51 mouse cellular contexts compared by ENCODE assay signal in the genomic region with DNA sequence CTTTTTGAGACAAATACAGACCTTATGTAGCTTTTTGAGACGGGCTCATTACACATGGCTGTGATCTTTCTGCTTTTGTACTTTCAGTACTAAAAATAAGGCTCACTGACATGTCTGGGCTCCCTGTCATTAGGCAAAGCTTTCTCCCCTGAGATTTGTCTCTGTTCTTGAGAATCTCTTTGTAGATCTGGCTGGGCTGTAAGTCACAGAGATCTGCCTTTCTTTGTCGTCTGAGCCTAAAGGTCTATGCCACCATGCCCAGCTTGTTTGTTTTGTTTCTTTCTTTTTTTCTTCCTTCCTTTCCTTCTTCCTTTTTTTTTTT. TPM values are rescaled to one million over a fixed set of nuclear protein-coding genes. Genes with fewer than 3 reads are reported as not detected.
"Had no signal": no experiment of that assay in that cellular context is flagged by ENCODE, and none has a peak within 500 bp of the region (broad histone marks: within the 10 kb centered on the region; RNA-seq: fewer than 3 reads in every experiment).

No protein-coding gene starts in this region.

- H3K9ac ChIP-seq: heart, embryonic 12.5 days; heart, embryonic 13.5 days; heart, embryonic 15.5 days; hindbrain, embryonic 12.5 days; hindbrain, embryonic 13.5 days; hindbrain, embryonic 14.5 days; hindbrain, embryonic 15.5 days; intestine, embryonic 15.5 days; kidney, embryonic 15.5 days had no signal

- ATAC-seq: hindbrain, embryonic 16.5 days; hindbrain, postnatal 0 days; inflammation-experienced regulatory T-cells, adult 6 months; intestine, embryonic 15.5 days; intestine, embryonic 16.5 days; intestine, postnatal 0 days had no signal

- H3K27ac ChIP-seq: heart, embryonic 10.5 days; heart, embryonic 13.5 days; heart, embryonic 15.5 days; hindbrain, embryonic 12.5 days; hindbrain, embryonic 13.5 days; hindbrain, embryonic 14.5 days; hindbrain, embryonic 15.5 days; hindbrain, postnatal 0 days; intestine, embryonic 15.5 days; kidney, embryonic 15.5 days; kidney, postnatal 0 days; layer of hippocampus, adult 2 months; left cerebral cortex, adult 2 months had no signal

- H3K27me3 ChIP-seq: heart, embryonic 12.5 days; heart, embryonic 13.5 days; heart, embryonic 15.5 days; hindbrain, embryonic 12.5 days; hindbrain, embryonic 13.5 days; hindbrain, embryonic 15.5 days; intestine, embryonic 15.5 days; kidney, embryonic 15.5 days had no signal

- DNase-seq: heart, postnatal 10 days; heart, postnatal 36 days; heart, postnatal 4 days; kidney, adult 11 months; kidney, adult 18-20 months; kidney, adult 2 months; kidney, adult 8-10 months; kidney, adult 9 months; kidney, postnatal 10 days; kidney, postnatal 14 days; kidney, postnatal 25 days; kidney, postnatal 36 days; kidney, postnatal 4 days; layer of hippocampus, adult 9-11 months; layer of hippocampus, postnatal 36 days had no signal

- H3K4me2 ChIP-seq: heart, embryonic 11.5 days; heart, embryonic 12.5 days; heart, embryonic 13.5 days; heart, embryonic 15.5 days; hindbrain, embryonic 12.5 days; hindbrain, embryonic 13.5 days; hindbrain, embryonic 14.5 days; hindbrain, embryonic 15.5 days; intestine, embryonic 15.5 days; kidney, embryonic 15.5 days had no signal

- H3K36me3 ChIP-seq: heart, embryonic 10.5 days; heart, embryonic 12.5 days; heart, embryonic 13.5 days; hindbrain, embryonic 12.5 days; hindbrain, embryonic 13.5 days; hindbrain, embryonic 15.5 days; intestine, embryonic 15.5 days; kidney, embryonic 15.5 days had no signal

- H3K4me3 ChIP-seq: heart, embryonic 10.5 days; heart, embryonic 12.5 days; heart, embryonic 13.5 days; heart, embryonic 15.5 days; hindbrain, embryonic 12.5 days; hindbrain, embryonic 13.5 days; hindbrain, embryonic 15.5 days; intestine, embryonic 15.5 days; kidney, embryonic 15.5 days; layer of hippocampus, adult 2 months; left cerebral cortex, adult 2 months had no signal

- H3K9me3 ChIP-seq: heart, embryonic 10.5 days; heart, embryonic 12.5 days; heart, embryonic 13.5 days; heart, embryonic 15.5 days; hindbrain, embryonic 12.5 days; hindbrain, embryonic 13.5 days; hindbrain, embryonic 15.5 days; intestine, embryonic 15.5 days; kidney, embryonic 15.5 days had no signal

- H3K4me1 ChIP-seq: heart, embryonic 10.5 days; heart, embryonic 12.5 days; hindbrain, embryonic 12.5 days; hindbrain, embryonic 13.5 days; hindbrain, embryonic 15.5 days; intestine, embryonic 15.5 days; kidney, embryonic 15.5 days had no signal

RNA-seq across cellular contexts. Expression of gene Tdgf1, which starts 19.9 kb away (rescaled TPM):
- total RNA-seq: heart, postnatal 10 days; heart, postnatal 25 days; heart, postnatal 36 days; heart, postnatal 4 days; hematopoietic stem cell, adult 5-6 weeks; hindbrain, postnatal 0 days; layer of hippocampus, postnatal 10 days had no signal
- polyA plus RNA-seq: heart, embryonic 11.5 days; heart, embryonic 12.5 days; heart, embryonic 13.5 days; heart, embryonic 14.5 days; heart, embryonic 15.5 days; heart, embryonic 16.5 days; heart, postnatal 0 days; hindbrain, embryonic 11.5 days; hindbrain, embryonic 12.5 days; intestine, embryonic 14.5 days; intestine, embryonic 15.5 days; intestine, embryonic 16.5 days; intestine, postnatal 0 days; kidney, adult 2 months; kidney, embryonic 14.5 days; kidney, embryonic 15.5 days; kidney, embryonic 16.5 days; kidney, postnatal 0 days; large intestine, adult 2 months had no signal

RNA-seq across cellular contexts. Expression of gene Rtp3, which starts 24.5 kb away (rescaled TPM):
- total RNA-seq: hematopoietic stem cell, adult 5-6 weeks had no signal
- polyA plus RNA-seq: heart, embryonic 14.5 days; hindbrain, embryonic 11.5 days; hindbrain, embryonic 12.5 days; hindbrain, embryonic 13.5 days; hindbrain, embryonic 14.5 days; hindbrain, embryonic 15.5 days; hindbrain, embryonic 16.5 days; hindbrain, postnatal 0 days; inflammation-experienced regulatory T-cells, adult 6 months had no signal

RNA-seq across cellular contexts. Expression of gene Fam240a, which starts 49.2 kb away (rescaled TPM):
- total RNA-seq: heart, postnatal 10 days; heart, postnatal 25 days; heart, postnatal 36 days; heart, postnatal 4 days; hematopoietic stem cell, adult 5-6 weeks; hindbrain, postnatal 0 days; layer of hippocampus, adult 18-20 months; layer of hippocampus, adult 2 months; layer of hippocampus, adult 8-10 months; layer of hippocampus, postnatal 10 days; layer of hippocampus, postnatal 14 days; layer of hippocampus, postnatal 25 days; layer of hippocampus, postnatal 36 days; left cerebral cortex, adult 18-20 months; left cerebral cortex, adult 2 months; left cerebral cortex, adult 8-10 months had no signal
- polyA plus RNA-seq: heart, embryonic 10.5 days; heart, embryonic 11.5 days; heart, embryonic 12.5 days; heart, embryonic 13.5 days; heart, embryonic 14.5 days; heart, embryonic 15.5 days; heart, embryonic 16.5 days; heart, postnatal 0 days; hindbrain, embryonic 11.5 days; hindbrain, embryonic 12.5 days; hindbrain, embryonic 13.5 days; hindbrain, embryonic 14.5 days; hindbrain, embryonic 15.5 days; hindbrain, embryonic 16.5 days; hindbrain, postnatal 0 days; inflammation-experienced regulatory T-cells, adult 6 months; intestine, embryonic 14.5 days; intestine, embryonic 15.5 days; intestine, embryonic 16.5 days; intestine, postnatal 0 days; kidney, adult 2 months; kidney, embryonic 14.5 days; kidney, embryonic 15.5 days; kidney, embryonic 16.5 days; kidney, postnatal 0 days; large intestine, adult 2 months had no signal

RNA-seq across cellular contexts. Expression of gene Ltf, which starts 53.2 kb away (rescaled TPM):
- total RNA-seq: layer of hippocampus, adult 18-20 months; layer of hippocampus, adult 2 months; layer of hippocampus, adult 8-10 months; left cerebral cortex, adult 8-10 months had no signal
- polyA plus RNA-seq: hindbrain, embryonic 11.5 days had no signal
